9 mouse cellular contexts compared by ENCODE assay signal in genomic region chr11:120538485-120538884, GRCm38 (mm10). TPM values are rescaled to one million over a fixed set of nuclear protein-coding genes. Genes with fewer than 3 reads are reported as not detected.
DNase-seq lines count a peak whose midpoint lies in the region; ATAC-seq lines count a peak whose summit lies in the region.
"Had no signal": no experiment of that assay in that cellular context is flagged by ENCODE, and none has a peak within 500 bp of the region (broad histone marks: within the 10 kb centered on the region; RNA-seq: fewer than 3 reads in every experiment).

No protein-coding gene starts in this region.

- no peaks in the 10 kb centered on the region for H3K36me3 ChIP-seq in stomach, embryonic 16.5 days (ENCODE audit: control insufficient read depth, insufficient read depth, low read length)

- DNase-seq in layer of hippocampus, postnatal 10 days (ENCODE audit: low spot score in 2 of 2): peak; percentile 47 to 50
- no peak for DNase-seq in layer of hippocampus, adult 11-12 months (ENCODE audit: low spot score)
- peak; percentile 83 to 86 for DNase-seq in cerebellum, postnatal 36 days
- DNase-seq in heart, postnatal 14 days: peak; percentile 76 to 88
- DNase-seq in kidney, postnatal 4 days: peak; percentile 46 to 69
- DNase-seq in urinary bladder, adult 18-20 months (ENCODE audit: low spot score in 2 of 2): no peak

- intact Hi-C loops in heart, postnatal 14 days (cut with DNase I): no loop called here

- H3K4me1 ChIP-seq in stomach, embryonic 16.5 days (ENCODE audit: control insufficient read depth, insufficient read depth, low read length): peaks cover 25% of the 10 kb centered on the region

- peak overlapping the region; percentile 77 for H3K27ac ChIP-seq in stomach, embryonic 16.5 days (ENCODE audit: low read length)

- whole genome bisulfite sequencing in stomach, embryonic 16.5 days: 55% methylated on average over 3 of the region's 3 CpGs

- no peak for ATAC-seq in stomach, embryonic 16.5 days (ENCODE audit: insufficient read depth, low FRiP score)
- ATAC-seq in megakaryocyte, adult 5-6 weeks (ENCODE audit: poor library complexity, severe bottlenecking): no peak

- no peak overlapping the region for H3K4me2 ChIP-seq in stomach, embryonic 16.5 days (ENCODE audit: low read depth, low read length)

- H3K4me3 ChIP-seq in stomach, embryonic 16.5 days (replicated peaks; ENCODE audit: low read length): no peak overlapping the region

- H3K27me3 ChIP-seq in stomach, embryonic 16.5 days (ENCODE audit: control insufficient read depth, insufficient read depth, low read length): no peaks in the 10 kb centered on the region

- H3K9ac ChIP-seq in stomach, embryonic 16.5 days (ENCODE audit: low read length): peak overlapping the region; percentile 47

- no peaks in the 10 kb centered on the region for H3K9me3 ChIP-seq in stomach, embryonic 16.5 days (replicated peaks; ENCODE audit: control insufficient read depth, low read length)

RNA-seq across cellular contexts. Expression of gene Gcgr, which starts 8.0 kb away (rescaled TPM):
- under 1 TPM in 1 of 2 experiments, not detected in 1; 0.18 TPM for total RNA-seq in layer of hippocampus, postnatal 10 days (2021)
- total RNA-seq in heart, postnatal 14 days (2021): 1 to 10 TPM; 1.7 to 2.4 TPM
- 2.2 and 3.0 TPM in 2 replicates for polyA plus RNA-seq in stomach, embryonic 16.5 days (2015; fragmentation: Nextera tagmentation; extraction: Ambion mirVana)
- total RNA-seq in megakaryocyte, adult 5-6 weeks (2015): not detected in 2 replicates
- total RNA-seq in megakaryocyte, adult 5-6 weeks (2017): not detected in 2 replicates

RNA-seq across cellular contexts. Expression of gene Mcrip1, which starts 11.0 kb away (rescaled TPM):
- 100 to 1,000 TPM in 1 of 2 experiments, 10 to 100 TPM in 1; 95.4 to 107 TPM for total RNA-seq in layer of hippocampus, postnatal 10 days (2021)
- 10 to 100 TPM; 53.5 to 58.1 TPM for total RNA-seq in heart, postnatal 14 days (2021)
- polyA plus RNA-seq in stomach, embryonic 16.5 days (2015; fragmentation: Nextera tagmentation; extraction: Ambion mirVana): 152 and 171 TPM in 2 replicates
- 79.7 and 83.0 TPM in 2 replicates for total RNA-seq in megakaryocyte, adult 5-6 weeks (2015)
- 18.3 and 30.5 TPM in 2 replicates for total RNA-seq in megakaryocyte, adult 5-6 weeks (2017)

RNA-seq across cellular contexts. Expression of gene Ppp1r27, which starts 12.4 kb away (rescaled TPM):
- not detected for total RNA-seq in layer of hippocampus, postnatal 10 days (2021)
- under 1 TPM in 1 of 2 experiments, not detected in 1; 0.39 TPM for total RNA-seq in heart, postnatal 14 days (2021)
- polyA plus RNA-seq in stomach, embryonic 16.5 days (2015; fragmentation: Nextera tagmentation; extraction: Ambion mirVana): 2.9 TPM in 1 of 2 replicates, not detected in the other
- total RNA-seq in megakaryocyte, adult 5-6 weeks (2015): not detected in 2 replicates
- total RNA-seq in megakaryocyte, adult 5-6 weeks (2017): not detected in 2 replicates
- polyA plus RNA-seq: neural tube, embryonic 14.5 days had no signal

RNA-seq across cellular contexts. Expression of gene P4hb, which starts 34.6 kb away (rescaled TPM):
- 100 to 1,000 TPM; 153 to 161 TPM for total RNA-seq in layer of hippocampus, postnatal 10 days (2021)
- 100 to 1,000 TPM; 238 to 247 TPM for total RNA-seq in heart, postnatal 14 days (2021)
- polyA plus RNA-seq in stomach, embryonic 16.5 days (2015; fragmentation: Nextera tagmentation; extraction: Ambion mirVana): 1,026 and 1,183 TPM in 2 replicates
- 301 and 325 TPM in 2 replicates for total RNA-seq in megakaryocyte, adult 5-6 weeks (2015)
- total RNA-seq in megakaryocyte, adult 5-6 weeks (2017): 587 and 590 TPM in 2 replicates

RNA-seq across cellular contexts. Expression of gene Arhgdia, which starts 42.9 kb away (rescaled TPM):
- total RNA-seq in layer of hippocampus, postnatal 10 days (2021): 100 to 1,000 TPM; 344 to 379 TPM
- 100 to 1,000 TPM; 164 to 180 TPM for total RNA-seq in heart, postnatal 14 days (2021)
- polyA plus RNA-seq in stomach, embryonic 16.5 days (2015; fragmentation: Nextera tagmentation; extraction: Ambion mirVana): 543 and 584 TPM in 2 replicates
- 506 and 521 TPM in 2 replicates for total RNA-seq in megakaryocyte, adult 5-6 weeks (2015)
- total RNA-seq in megakaryocyte, adult 5-6 weeks (2017): 226 and 275 TPM in 2 replicates

Comparison
In these comparisons a context has a peak if more than half of its experiments do, and no peak if none do; other contexts are left out.
1. DNase-seq: peak in layer of hippocampus, postnatal 10 days (2 of 2), cerebellum, postnatal 36 days (2 of 2), heart, postnatal 14 days (2 of 2) and kidney, postnatal 4 days (2 of 2); none in layer of hippocampus, adult 11-12 months (single experiment) and urinary bladder, adult 18-20 months (0 of 2).